Mouse (Mus musculus) lung, postnatal 0 days (tissue): ENCODE results near the gene Esf1.

ENCODE experiments used
- CTCF ChIP-seq: IDR thresholded peaks from 2 replicates; pipeline ENCODE4 v1.5.1; 2016; ENCODE audit warnings: antibody characterized with exemption, mild to moderate bottlenecking
- EP300 ChIP-seq: IDR thresholded peaks from 2 replicates; pipeline ENCODE4 v1.6.1; 2016; ENCODE audit warnings: antibody characterized with exemption, mild to moderate bottlenecking, control low read depth

DNA sequence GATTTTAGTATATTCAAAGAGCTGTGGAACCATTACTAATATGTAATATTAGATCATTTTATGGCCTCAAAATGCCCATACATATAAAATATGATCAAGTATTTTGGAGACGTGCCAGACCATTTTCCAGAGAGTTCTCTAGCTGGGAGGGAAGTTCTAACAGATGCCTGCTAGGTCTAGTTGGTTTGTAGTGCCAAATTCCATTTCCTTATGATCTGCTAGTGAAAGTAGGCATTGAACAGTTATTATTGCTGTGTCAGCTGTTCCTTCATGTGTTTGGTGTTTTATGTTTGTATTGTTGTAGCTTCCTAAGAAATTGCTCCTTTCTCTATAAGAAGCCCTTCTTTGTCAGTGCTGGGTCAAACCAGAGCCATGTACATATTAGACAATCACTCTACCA, 45.6 kb upstream of the Esf1 start:
- TF ChIP-seq CTCF (no peak), EP300 (no peak)
